Comparison of ENCODE assay signal across 8 mouse cellular contexts in genomic region chr14:121220723-121221122, GRCm38 (mm10).
DNase-seq lines count a peak whose midpoint lies in the region; ATAC-seq and TF ChIP-seq lines count a peak whose summit lies in the region.

No protein-coding gene starts in this region.

- 90% methylated on average over 5 of the region's 5 CpGs for WGBS in kidney, embryonic 14.5 days
- 65% methylated on average over 5 of the region's 5 CpGs for WGBS in midbrain, postnatal 0 days

- peaks cover 34% of the 10 kb centered on the region; the same call in 1 of the 2 replicates for H3K36me3 ChIP-seq in kidney, embryonic 14.5 days (ENCODE audit: control insufficient read depth, insufficient read depth, low read length)
- H3K36me3 ChIP-seq in midbrain, postnatal 0 days (ENCODE audit: insufficient read depth, low read length), result peaks cover 6% of the 10 kb centered on the region; the same call in 1 of the 2 replicates

- H3K27me3 ChIP-seq in kidney, embryonic 14.5 days (ENCODE audit: control insufficient read depth, insufficient read depth, low read length), result no peaks in the 10 kb centered on the region
- no peaks in the 10 kb centered on the region for H3K27me3 ChIP-seq in midbrain, postnatal 0 days (ENCODE audit: insufficient read depth, low read length)

- no peak overlapping the region for H3K27ac ChIP-seq in kidney, embryonic 14.5 days (ENCODE audit: low read depth, low read length)
- no peak overlapping the region for H3K27ac ChIP-seq in midbrain, postnatal 0 days (ENCODE audit: low read depth, low read length)

- H3K4me1 ChIP-seq in kidney, embryonic 14.5 days (ENCODE audit: control insufficient read depth, insufficient read depth, low read length), result peaks cover 8% of the 10 kb centered on the region; the same call in 1 of the 2 replicates
- H3K4me1 ChIP-seq in midbrain, postnatal 0 days (ENCODE audit: insufficient read depth, low read length), result no peaks in the 10 kb centered on the region

- no peak overlapping the region for H3K4me2 ChIP-seq in kidney, embryonic 14.5 days (replicated peaks; ENCODE audit: low read depth, low read length)
- no peak overlapping the region for H3K4me2 ChIP-seq in midbrain, postnatal 0 days (ENCODE audit: low read depth, low read length, poor library complexity, severe bottlenecking)

- peak; percentile 70 for DNase-seq in kidney, adult 18-20 months
- DNase-seq in NIH3T3 (ENCODE audit: low read depth), result peak; percentile 36
- peak; percentile 73 for DNase-seq in cerebellum, adult 9-11 months
- DNase-seq in heart, adult 8-10 months (ENCODE audit: low spot score), result peak; percentile 69
- peak; percentile 41 for DNase-seq in layer of hippocampus, adult 9-10 months (ENCODE audit: low spot score)
- peak; percentile 75 for DNase-seq in midbrain, postnatal 0 days (ENCODE audit: low spot score)
- peak; percentile 13 to 14 for DNase-seq in thymus, postnatal 36 days

- no peak overlapping the region for H3K9ac ChIP-seq in kidney, embryonic 14.5 days (ENCODE audit: low read depth, low read length)
- H3K9ac ChIP-seq in midbrain, postnatal 0 days (replicated peaks; ENCODE audit: low read length, poor library complexity, severe bottlenecking), result no peak overlapping the region

- TF ChIP-seq CTCF in midbrain, postnatal 0 days (IDR thresholded peaks at IDR 0.05), result peak; percentile 83

- H3K4me3 ChIP-seq in kidney, embryonic 14.5 days (ENCODE audit: low read length), result no peak overlapping the region
- no peak overlapping the region for H3K4me3 ChIP-seq in midbrain, postnatal 0 days (ENCODE audit: low read depth, low read length)

- no peaks in the 10 kb centered on the region for H3K9me3 ChIP-seq in kidney, embryonic 14.5 days (ENCODE audit: control insufficient read depth, low read length)
- H3K9me3 ChIP-seq in midbrain, postnatal 0 days (ENCODE audit: low read length), result no peaks in the 10 kb centered on the region

- no peak for ATAC-seq in kidney, embryonic 14.5 days (ENCODE audit: low FRiP score, low TSS enrichment)
- peak; percentile 45; the same call in 1 of the 2 replicates for ATAC-seq in midbrain, postnatal 0 days (ENCODE audit: low FRiP score)

Comparison
In these comparisons a context has a peak if more than half of its experiments do, and no peak if none do; other contexts are left out.
1. DNase-seq: peak in every context shown above with its lines; median percentile 75 in midbrain, postnatal 0 days; 73 in cerebellum, adult 9-11 months; 70 in kidney, adult 18-20 months; 69 in heart, adult 8-10 months; 41 in layer of hippocampus, adult 9-10 months; 36 in NIH3T3; 14 in thymus, postnatal 36 days.